Mouse (Mus musculus) heart, embryonic 16.5 days (tissue): Measurements from ENCODE around the gene P3h3. TPM values are rescaled to one million over a fixed set of nuclear protein-coding genes. Genes with fewer than 3 reads are reported as not detected.

Source experiments
- ATAC-seq: fragments of 200-750 bp; cut with Nextera tagmentation; replicated peaks from 2 replicates; pipeline ENCODE4 v1.8.0; 2017; ENCODE audit warnings: moderate number of reproducible peaks; ENCODE audit not compliant: insufficient read depth, low FRiP score; ENCODE audit errors: extremely low read depth
- H3K27ac ChIP-seq: fragments of 300-500 bp; sonication (generic); 2 replicates; pipeline ENCODE4 v1.5.1; 2014; ENCODE audit warnings: mild to moderate bottlenecking, low read length, control low read depth, moderate library complexity
- H3K27me3 ChIP-seq: fragments of 300-500 bp; sonication (generic); 2 replicates; pipeline ENCODE4 v1.6.1; 2014; ENCODE audit warnings: low read length, mixed read lengths; ENCODE audit not compliant: control insufficient read depth, insufficient read depth
- H3K36me3 ChIP-seq: fragments of 300-500 bp; sonication (generic); 2 replicates; pipeline ENCODE4 v1.6.1; 2014; ENCODE audit not compliant: control insufficient read depth, insufficient read depth
- H3K4me1 ChIP-seq: fragments of 300-500 bp; sonication (generic); 2 replicates; pipeline ENCODE4 v1.6.1; 2014; ENCODE audit warnings: low read length, mixed read lengths; ENCODE audit not compliant: control insufficient read depth, insufficient read depth
- H3K4me2 ChIP-seq: fragments of 300-500 bp; sonication (generic); 2 replicates; pipeline ENCODE4 v1.6.1; 2014; ENCODE audit warnings: low read depth, mild to moderate bottlenecking, control low read depth, low read length
- H3K4me3 ChIP-seq: fragments of 300-500 bp; sonication (generic); 2 replicates; pipeline ENCODE4 v1.5.1; 2014; ENCODE audit warnings: mild to moderate bottlenecking, control low read depth, low read length
- H3K9ac ChIP-seq: fragments of 300-500 bp; sonication (generic); 2 replicates; pipeline ENCODE4 v1.6.1; 2014; ENCODE audit warnings: low read length, control low read depth
- H3K9me3 ChIP-seq: fragments of 300-500 bp; sonication (generic); replicated peaks from 2 replicates; pipeline ENCODE4 v1.6.1; 2016; ENCODE audit warnings: low read length; ENCODE audit not compliant: control insufficient read depth
- WGBS: fragments of 180-500 bp; shearing (Covaris S2); extraction: QIAGEN DNeasy Blood & Tissue Kit; methylation state at CpG from one replicate; pipeline ENCODE4 v1.1.7; 2014; 5-methylcytosine and 5-hydroxymethylcytosine counted together
- polyA plus RNA-seq: library from polyadenylated mRNA; unstranded; fragments of >200 nt; fragmentation: Nextera tagmentation; extraction: Ambion mirVana; gene quantifications from 2 replicates; pipeline ENCODE4 v1.2.1, GENCODE M21; 2015

Gene P3h3
- polyA plus RNA-seq, 1 experiment from 2014 or later, result 12.3 TPM

DNA sequence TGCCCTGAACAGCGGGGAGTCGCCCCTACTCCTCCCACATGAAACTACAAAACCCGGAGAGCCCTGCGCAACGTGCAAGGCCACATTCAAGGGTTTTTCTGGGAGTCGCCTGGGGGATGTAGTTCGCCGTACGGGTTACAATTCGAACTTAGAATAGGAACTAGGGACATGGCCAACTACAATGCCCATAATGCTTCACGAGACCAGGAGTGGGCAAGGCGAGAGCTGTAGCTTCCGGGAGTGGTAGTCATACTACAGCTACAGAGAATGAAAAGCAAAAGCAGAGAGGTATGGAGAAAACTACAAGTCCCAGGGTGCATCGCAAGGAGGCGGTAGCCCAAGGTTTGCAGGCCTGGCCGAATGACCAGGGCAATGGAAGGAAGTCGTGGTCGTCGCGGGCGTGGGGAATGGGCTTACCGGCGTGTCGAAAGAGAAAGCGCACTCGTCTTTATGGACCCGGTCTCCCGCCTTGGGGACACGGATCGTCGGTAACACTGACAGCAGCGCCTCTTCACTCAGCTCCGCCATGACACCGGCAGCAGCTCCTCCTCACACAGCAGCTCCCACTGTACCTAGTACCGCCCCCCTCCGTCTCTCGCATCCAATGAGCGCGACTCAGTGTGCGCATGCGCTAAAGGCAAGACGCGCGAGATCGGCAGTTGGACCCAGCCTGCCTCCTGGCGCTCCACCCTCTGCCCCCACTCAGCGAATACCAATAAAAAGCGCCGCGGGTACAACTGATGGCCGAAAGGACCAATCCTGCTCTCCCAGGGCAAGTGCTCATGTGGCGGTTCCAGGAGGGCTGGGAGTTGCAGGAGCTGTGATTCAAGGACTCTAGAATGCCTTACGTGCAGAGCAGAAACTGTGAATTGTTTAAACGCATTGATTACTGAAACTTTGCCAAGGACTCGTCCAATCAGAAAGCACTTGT lies 28.4 kb downstream of the P3h3 start, which contains the start of the genes Usp5 and Cdca3:
Gene Usp5 (minus strand): TSS at position 617 of the 931 bp plus-strand sequence.
Gene Cdca3 (plus strand): TSS at position 680 of the 931 bp plus-strand sequence.
- Histone ChIP-seq H3K36me3 (peaks cover 28% of the 10 kb centered on the region), H3K4me1 (peaks cover 20% of the 10 kb centered on the region), H3K4me3 (peak within 1 kb of the TSS; percentile 80), H3K27ac (peak within 1 kb of the TSS; percentile 98), H3K4me2 (peak within 1 kb of the TSS; percentile 95), H3K9me3 (no peaks in the 10 kb centered on the region), H3K27me3 (no peaks in the 10 kb centered on the region), H3K9ac (peak within 1 kb of the TSS; percentile 83)
- WGBS, result under 1% methylated on average over 55 of the region's 55 CpGs
- peak; percentile 91 for ATAC-seq

DNA sequence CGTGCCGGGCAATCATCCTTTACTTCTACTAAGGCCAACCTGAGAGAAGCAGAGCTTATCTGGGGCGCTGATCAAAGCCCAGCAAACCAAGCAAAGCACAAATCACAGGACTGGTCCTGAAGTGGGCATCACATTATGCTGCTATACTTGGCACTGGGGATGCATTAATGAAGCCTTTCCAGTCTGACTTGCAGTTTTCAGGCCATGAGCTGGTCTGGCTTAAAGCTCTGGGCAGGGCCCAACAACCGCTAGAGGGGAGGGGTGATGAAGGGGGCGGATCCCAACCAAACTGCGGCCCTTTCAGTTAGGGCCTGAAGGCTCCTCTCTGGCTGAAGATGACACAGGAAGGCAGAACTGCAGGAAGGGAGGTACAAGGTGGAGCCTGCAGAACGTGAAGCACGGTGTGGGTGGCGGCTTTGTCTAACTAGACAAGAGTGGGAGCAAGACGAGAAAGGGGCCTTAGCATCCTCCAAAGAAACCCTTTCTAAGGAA lies 29.4 kb downstream of the P3h3 start:
- Histone ChIP-seq H3K27me3 (no peaks in the 10 kb centered on the region), H3K4me3 (peak overlapping the region; percentile 80), H3K4me1 (peaks cover 20% of the 10 kb centered on the region), H3K9me3 (no peaks in the 10 kb centered on the region), H3K27ac (peak overlapping the region; percentile 61), H3K36me3 (peaks cover 37% of the 10 kb centered on the region), H3K9ac (peak overlapping the region; percentile 72), H3K4me2 (peak overlapping the region; percentile 95)
- ATAC-seq, result no peak
- WGBS, result 21% methylated on average over 10 of the region's 10 CpGs

DNA sequence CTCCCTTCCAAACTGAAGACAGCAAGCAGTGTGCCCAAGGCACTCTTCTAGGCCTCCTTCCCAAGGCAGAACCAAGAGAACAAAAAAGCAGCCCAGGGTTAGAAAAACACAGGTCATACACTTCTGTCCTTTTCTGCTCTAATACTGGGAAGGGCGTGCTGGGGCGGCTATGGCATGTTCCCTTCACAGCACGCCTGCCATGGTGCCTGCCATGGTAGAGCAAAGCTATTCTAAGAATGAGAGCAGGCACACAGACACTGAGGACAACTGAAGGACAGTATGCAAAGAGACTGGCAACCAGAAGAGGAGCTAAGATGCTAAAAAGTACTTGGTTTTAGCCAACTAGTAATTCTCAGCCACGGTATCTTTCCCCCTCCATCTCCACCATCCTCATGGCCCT lies 35.5 kb downstream of the P3h3 start:
- no peak overlapping the region for H3K4me2 ChIP-seq
- H3K9ac ChIP-seq, result no peak overlapping the region
- H3K9me3 ChIP-seq, result no peaks in the 10 kb centered on the region
- 74% methylated on average over 4 of the region's 4 CpGs for WGBS
- peaks cover 83% of the 10 kb centered on the region for H3K36me3 ChIP-seq
- no peak for ATAC-seq
- no peaks in the 10 kb centered on the region for H3K27me3 ChIP-seq
- peak overlapping the region; percentile 56 for H3K27ac ChIP-seq
- H3K4me3 ChIP-seq, result no peak overlapping the region
- H3K4me1 ChIP-seq, result no peaks in the 10 kb centered on the region

DNA sequence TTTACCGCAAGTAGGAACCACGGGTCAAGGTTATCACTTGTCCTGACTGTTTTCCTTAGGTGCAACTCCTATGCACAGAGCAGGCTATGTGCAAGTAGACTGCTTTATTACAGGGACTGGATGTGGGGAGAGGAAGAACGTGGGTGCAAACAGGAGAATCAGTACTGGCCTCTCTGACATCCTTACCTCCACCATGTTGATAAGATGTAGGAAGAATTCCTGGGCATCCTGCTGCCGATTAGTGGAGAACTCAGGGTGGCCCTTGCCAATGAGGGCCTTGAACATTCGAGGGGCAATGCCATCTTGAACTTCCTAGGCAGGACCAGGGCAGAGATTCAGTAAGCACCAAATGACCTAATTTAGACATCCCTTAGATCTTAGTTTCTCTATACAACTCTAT lies 36.7 kb downstream of the P3h3 start:
- Histone ChIP-seq H3K4me2 (no peak overlapping the region), H3K4me1 (no peaks in the 10 kb centered on the region), H3K9me3 (no peaks in the 10 kb centered on the region), H3K9ac (no peak overlapping the region), H3K36me3 (peaks cover 88% of the 10 kb centered on the region), H3K4me3 (no peak overlapping the region), H3K27me3 (no peaks in the 10 kb centered on the region), H3K27ac (no peak overlapping the region)
- no peak for ATAC-seq
- 91% methylated on average over 5 of the region's 5 CpGs for WGBS

DNA sequence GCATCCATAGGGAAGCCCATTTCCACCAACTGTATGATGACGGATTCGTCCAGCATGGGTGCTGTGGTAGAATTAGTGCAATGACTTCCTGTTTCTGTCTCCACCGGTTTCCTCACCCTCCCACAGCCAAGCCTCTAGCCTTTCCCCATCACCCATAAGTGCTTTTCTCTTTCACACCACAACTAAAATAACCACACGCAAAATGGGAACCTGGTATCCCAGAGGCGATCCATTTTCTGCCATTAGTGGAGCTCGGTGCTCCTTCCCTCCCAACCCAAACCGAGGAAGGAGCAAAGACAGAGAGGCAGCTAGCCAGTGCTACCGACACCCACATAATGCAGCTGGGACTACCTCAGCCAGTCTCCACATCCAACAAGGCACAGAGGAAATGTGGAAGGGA lies 39.6 kb downstream of the P3h3 start:
- Histone ChIP-seq H3K4me1 (peaks cover 9% of the 10 kb centered on the region), H3K36me3 (peaks cover 61% of the 10 kb centered on the region), H3K4me3 (no peak overlapping the region), H3K27ac (no peak overlapping the region), H3K9me3 (no peaks in the 10 kb centered on the region), H3K27me3 (no peaks in the 10 kb centered on the region), H3K9ac (no peak overlapping the region), H3K4me2 (no peak overlapping the region)
- ATAC-seq, result no peak
- 81% methylated on average over 8 of the region's 8 CpGs for WGBS

DNA sequence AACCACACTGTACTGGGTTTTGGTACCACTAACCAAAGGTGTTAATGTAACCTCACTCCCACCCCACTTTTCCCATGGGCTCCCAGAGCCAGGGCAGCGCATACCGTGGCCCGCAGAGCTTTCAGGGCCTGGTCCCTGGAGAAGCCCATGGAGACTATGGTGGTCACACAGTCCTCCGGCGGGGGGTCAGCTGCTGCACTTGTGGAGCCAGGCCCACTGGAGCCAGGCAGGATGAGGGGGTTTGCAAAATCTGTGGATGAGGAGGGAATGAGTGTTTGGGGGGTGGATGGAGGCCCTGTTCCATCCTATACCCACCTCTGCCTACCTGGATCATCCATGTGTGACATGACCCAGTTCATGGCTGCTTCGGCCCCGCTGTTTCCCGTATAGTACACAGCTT lies 40.0 kb downstream of the P3h3 start:
- no peak for ATAC-seq
- H3K27ac ChIP-seq, result no peak overlapping the region
- H3K36me3 ChIP-seq, result peaks cover 57% of the 10 kb centered on the region
- no peak overlapping the region for H3K4me3 ChIP-seq
- H3K4me1 ChIP-seq, result peaks cover 13% of the 10 kb centered on the region
- 92% methylated on average over 8 of the region's 8 CpGs for WGBS
- no peaks in the 10 kb centered on the region for H3K27me3 ChIP-seq
- H3K4me2 ChIP-seq, result no peak overlapping the region
- no peaks in the 10 kb centered on the region for H3K9me3 ChIP-seq
- H3K9ac ChIP-seq, result no peak overlapping the region

DNA sequence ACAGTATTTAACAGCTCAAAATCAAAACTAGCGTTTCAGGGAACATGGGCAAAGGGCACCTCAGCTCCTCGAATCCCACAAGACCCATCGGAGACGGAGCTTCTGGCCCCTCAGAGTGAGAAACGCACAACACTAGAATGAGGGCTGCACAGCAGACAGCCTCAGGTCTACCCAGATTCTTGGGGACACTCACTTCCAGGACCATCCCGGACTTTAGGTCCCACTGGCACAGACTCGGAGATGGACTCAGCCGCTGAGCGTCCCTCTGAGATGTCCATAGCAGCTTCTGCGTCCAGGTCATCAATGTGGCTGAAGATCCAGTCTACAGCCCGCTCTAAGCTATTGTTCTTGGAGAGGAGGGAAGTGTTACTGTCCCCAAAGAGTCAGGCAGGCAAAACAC lies 40.4 kb downstream of the P3h3 start:
- peaks cover 55% of the 10 kb centered on the region for H3K36me3 ChIP-seq

DNA sequence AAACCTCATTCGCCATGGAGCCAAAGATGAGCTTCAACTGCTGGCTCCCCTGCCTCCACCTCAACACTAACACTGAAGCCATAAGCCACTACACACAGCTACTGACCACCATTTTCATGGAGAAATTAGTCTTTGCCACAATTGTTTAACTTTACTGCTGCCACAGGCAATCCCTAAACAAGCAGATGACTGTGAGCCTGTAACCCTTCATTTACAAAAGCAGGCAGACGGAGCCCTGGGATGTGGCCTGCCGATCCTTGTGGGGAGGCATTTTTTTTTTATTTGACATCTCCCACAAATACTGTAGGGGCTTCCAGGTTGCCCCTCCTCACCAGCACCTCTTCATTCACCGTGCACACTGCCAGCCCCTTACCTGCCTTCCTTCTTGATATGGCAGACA lies 40.9 kb downstream of the P3h3 start:
- Histone ChIP-seq H3K27me3 (no peaks in the 10 kb centered on the region), H3K4me1 (peaks cover 23% of the 10 kb centered on the region), H3K36me3 (peaks cover 55% of the 10 kb centered on the region), H3K4me3 (no peak overlapping the region), H3K9me3 (no peaks in the 10 kb centered on the region), H3K27ac (no peak overlapping the region), H3K4me2 (no peak overlapping the region), H3K9ac (no peak overlapping the region)
- 93% methylated on average over 4 of the region's 4 CpGs for WGBS
- no peak for ATAC-seq

More for the DNA sequence above, 40.4 kb downstream of the P3h3 start:
- H3K9me3 ChIP-seq, result no peaks in the 10 kb centered on the region
- H3K4me2 ChIP-seq, result no peak overlapping the region
- no peaks in the 10 kb centered on the region for H3K27me3 ChIP-seq
- no peak overlapping the region for H3K27ac ChIP-seq
- peaks cover 18% of the 10 kb centered on the region for H3K4me1 ChIP-seq
- WGBS, result 95% methylated on average over 11 of the region's 11 CpGs
- no peak overlapping the region for H3K4me3 ChIP-seq
- ATAC-seq, result no peak
- no peak overlapping the region for H3K9ac ChIP-seq
